Mouse (Mus musculus): Measurements from ENCODE around the gene Gm10643. TPM values are rescaled to one million over a fixed set of nuclear protein-coding genes. Genes with fewer than 3 reads are reported as not detected.

Gm10643 gene
- polyA plus RNA-seq, 1 experiment: 2.2 TPM

DNA sequence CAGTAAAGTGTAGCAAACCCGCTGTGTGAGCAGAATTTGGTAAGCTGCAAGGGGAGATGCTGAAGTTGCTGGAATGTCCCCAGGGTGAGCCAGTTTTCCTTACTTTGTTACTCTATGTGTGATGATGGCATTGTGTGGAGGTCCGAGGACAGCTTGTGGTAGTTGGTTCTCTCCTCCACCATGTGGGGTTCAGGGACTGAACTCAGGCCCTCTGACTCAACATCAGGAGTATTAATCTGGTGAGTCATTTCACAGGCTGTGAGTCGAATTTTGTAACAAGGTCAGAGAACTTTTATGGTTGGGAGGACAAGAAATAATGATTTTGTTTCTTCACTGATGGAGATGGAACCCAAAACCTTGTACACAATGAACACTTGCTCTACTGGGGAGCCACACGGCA lies 32.2 kb downstream of the Gm10643 start:
- Histone ChIP-seq H3K4me1 (ENCODE audit: control insufficient read depth, insufficient read depth, insufficient read length, low read length) (no peaks in the 10 kb centered on the region), H3K4me3 (ENCODE audit: insufficient read depth, low read depth, low read length) (no peak overlapping the region), H3K27ac (replicated peaks; ENCODE audit: low read depth, low read length) (no peak overlapping the region)

DNA sequence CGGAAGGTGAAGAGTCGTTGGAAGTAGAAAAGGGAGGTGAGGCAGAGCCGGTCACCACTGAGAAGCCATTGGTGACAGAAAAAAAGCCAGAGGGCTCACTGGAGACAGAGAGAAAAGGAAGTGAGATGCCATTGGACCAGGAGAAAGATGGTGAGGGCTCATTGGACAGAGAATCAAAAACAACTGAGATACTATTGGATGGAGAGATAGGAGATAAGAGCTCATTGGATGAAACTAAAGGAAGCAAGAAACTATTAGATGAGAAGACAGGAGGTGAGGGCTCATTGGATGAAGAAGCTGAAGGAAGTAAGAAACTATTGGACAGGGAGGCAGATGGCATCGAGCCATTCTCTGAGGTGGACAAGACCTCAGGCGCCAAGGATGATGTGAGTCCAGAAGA lies 35.7 kb downstream of the Gm10643 start:
- Histone ChIP-seq H3K4me3 (ENCODE audit: insufficient read depth, low read depth, low read length) (no peak overlapping the region), H3K4me1 (ENCODE audit: control insufficient read depth, insufficient read depth, insufficient read length, low read length) (no peaks in the 10 kb centered on the region), H3K27ac (replicated peaks; ENCODE audit: low read depth, low read length) (no peak overlapping the region)

DNA sequence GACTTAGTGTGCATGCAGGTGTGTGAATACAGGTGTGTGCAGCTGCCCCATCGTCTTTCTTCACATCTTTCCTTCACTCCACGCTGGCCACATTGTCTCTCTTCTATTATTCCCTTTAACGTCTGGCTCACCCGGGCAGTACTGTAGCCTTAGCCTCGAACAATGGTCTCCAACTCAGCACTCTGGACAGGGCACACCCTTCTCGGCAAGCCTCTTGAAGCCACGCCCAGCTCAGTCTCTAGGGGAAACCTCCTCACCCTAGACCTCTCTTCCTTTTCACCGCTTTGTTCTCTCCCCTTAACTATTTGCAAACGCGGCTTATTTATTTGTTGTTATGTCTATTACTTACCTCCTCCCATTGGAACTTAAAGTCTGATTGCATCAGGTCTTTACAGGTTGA lies 37.5 kb downstream of the Gm10643 start:
- Histone ChIP-seq H3K4me1 (ENCODE audit: control insufficient read depth, insufficient read depth, insufficient read length, low read length) (peaks cover 4% of the 10 kb centered on the region; the same call in 1 of the 2 replicates), H3K27ac (replicated peaks; ENCODE audit: low read depth, low read length) (no peak overlapping the region)

DNA sequence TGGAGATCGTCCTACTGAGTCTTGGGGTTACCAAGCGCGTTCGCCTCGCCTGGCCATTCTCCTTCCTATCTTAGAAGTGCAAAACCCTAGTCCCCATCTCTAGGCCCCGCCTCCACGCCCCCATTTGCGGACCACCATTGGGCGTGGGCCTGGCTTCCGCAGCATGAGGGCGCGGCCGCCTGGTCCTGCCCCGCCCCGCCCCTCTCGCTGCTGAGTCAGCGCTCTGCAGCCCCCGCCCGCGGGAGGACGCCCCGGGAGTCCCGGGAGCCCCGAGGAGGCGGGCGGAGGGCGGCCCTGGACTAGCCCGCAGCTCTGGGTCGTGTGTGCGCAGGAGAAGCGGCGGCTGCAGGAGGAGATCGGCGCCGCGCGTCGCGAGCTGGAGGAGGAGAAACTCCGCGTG lies 39.1 kb downstream of the Gm10643 start:
- Histone ChIP-seq H3K4me1 (ENCODE audit: control insufficient read depth, insufficient read depth, insufficient read length, low read length) (peaks cover 4% of the 10 kb centered on the region; the same call in 1 of the 2 replicates), H3K27ac (replicated peaks; ENCODE audit: low read depth, low read length) (no peak overlapping the region), H3K4me3 (ENCODE audit: insufficient read depth, low read depth, low read length) (no peak overlapping the region)

More for the DNA sequence above, 37.5 kb downstream of the Gm10643 start:
- no peak overlapping the region for H3K4me3 ChIP-seq (ENCODE audit: insufficient read depth, low read depth, low read length)

DNA sequence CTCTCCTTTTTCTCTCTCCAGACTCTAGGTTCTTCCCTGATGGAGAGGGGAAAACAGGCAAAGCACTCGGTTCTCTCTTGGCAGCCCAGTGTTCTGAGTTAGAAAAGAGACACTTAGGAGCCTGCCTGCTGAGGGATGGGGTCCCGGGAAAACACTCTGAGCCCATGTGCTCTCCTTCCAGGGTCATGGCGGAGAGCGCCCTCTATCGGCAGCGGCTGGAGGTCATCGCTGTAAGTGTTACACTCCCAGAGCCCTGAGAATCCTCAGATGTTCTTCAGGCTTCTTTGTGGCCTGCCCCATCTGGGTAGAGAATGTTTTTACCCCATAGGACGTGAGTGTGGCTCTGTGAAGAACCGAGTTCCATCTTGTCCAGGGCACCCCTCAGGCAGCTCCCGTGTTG lies 40.8 kb downstream of the Gm10643 start:
- no peak overlapping the region for H3K4me3 ChIP-seq (ENCODE audit: insufficient read depth, low read depth, low read length)
- peaks cover 4% of the 10 kb centered on the region; the same call in 1 of the 2 replicates for H3K4me1 ChIP-seq (ENCODE audit: control insufficient read depth, insufficient read depth, insufficient read length, low read length)
- no peak overlapping the region for H3K27ac ChIP-seq (replicated peaks; ENCODE audit: low read depth, low read length)

DNA sequence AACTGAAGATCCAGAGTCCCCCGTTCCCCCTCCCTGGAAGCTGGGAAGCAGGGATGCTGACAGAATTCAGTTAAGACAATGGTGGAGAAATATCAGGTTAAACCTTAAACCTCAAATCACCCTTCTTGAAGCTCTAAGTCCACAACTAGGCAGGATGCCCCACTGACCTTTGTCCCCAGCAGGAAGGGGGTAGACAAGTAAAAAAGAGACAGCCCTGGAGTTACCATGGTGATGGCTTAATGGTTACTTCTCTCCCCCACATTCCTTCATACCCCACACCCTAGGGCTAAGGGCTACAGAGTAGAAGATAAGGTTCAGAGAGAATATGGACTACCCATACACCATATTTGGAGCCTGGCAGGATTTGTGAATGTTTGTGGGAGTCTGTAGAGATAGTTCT lies 41.3 kb downstream of the Gm10643 start:
- no peak overlapping the region for H3K27ac ChIP-seq (replicated peaks; ENCODE audit: low read depth, low read length)
- H3K4me3 ChIP-seq (ENCODE audit: insufficient read depth, low read depth, low read length): no peak overlapping the region
- H3K4me1 ChIP-seq (ENCODE audit: control insufficient read depth, insufficient read depth, insufficient read length, low read length): peaks cover 4% of the 10 kb centered on the region; the same call in 1 of the 2 replicates

DNA sequence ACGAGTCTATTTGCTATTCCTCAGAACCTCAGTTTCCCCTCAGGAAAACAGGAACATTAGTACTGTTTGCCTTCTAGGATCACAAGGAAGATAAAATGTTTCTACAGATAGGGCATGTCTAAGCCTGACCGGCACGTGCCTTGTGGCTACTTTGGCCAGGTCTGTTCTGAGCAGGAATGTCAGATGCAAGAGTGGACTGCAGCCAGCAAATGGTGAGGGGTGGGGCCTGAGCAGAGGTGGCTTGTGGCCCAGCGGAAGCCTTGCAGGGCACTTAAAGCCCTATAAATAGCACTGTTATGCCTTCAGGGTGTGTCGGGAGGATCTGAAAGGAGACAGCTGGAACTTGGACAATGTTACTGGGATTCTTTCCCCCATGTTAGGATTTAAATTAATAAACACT lies 41.9 kb downstream of the Gm10643 start:
- H3K4me1 ChIP-seq (ENCODE audit: control insufficient read depth, insufficient read depth, insufficient read length, low read length): peaks cover 4% of the 10 kb centered on the region; the same call in 1 of the 2 replicates
- no peak overlapping the region for H3K4me3 ChIP-seq (ENCODE audit: insufficient read depth, low read depth, low read length)
- H3K27ac ChIP-seq (replicated peaks; ENCODE audit: low read depth, low read length): no peak overlapping the region

DNA sequence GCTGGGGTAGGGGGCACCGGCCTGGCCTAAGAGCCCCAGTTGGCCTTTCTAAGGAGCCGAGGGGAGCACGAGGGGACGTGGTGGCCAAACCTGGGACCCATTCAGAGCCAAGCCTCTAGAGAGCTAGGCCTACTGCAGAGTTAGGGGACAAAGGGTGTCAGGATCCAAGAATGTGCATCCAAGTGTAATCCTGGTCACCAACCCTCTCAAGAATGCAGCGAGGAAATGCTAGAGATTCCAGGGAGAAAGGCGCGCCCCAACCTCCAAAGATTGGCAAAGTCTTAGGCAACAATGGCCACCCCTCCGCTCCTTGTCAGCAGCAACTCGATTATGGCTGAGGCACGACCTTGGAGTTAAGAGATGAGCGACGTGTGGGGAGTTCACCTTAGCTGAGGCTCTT lies 43.4 kb downstream of the Gm10643 start:
- Histone ChIP-seq H3K4me1 (ENCODE audit: control insufficient read depth, insufficient read depth, insufficient read length, low read length) (peaks cover 4% of the 10 kb centered on the region; the same call in 1 of the 2 replicates), H3K27ac (replicated peaks; ENCODE audit: low read depth, low read length) (no peak overlapping the region), H3K4me3 (ENCODE audit: insufficient read depth, low read depth, low read length) (no peak overlapping the region)

DNA sequence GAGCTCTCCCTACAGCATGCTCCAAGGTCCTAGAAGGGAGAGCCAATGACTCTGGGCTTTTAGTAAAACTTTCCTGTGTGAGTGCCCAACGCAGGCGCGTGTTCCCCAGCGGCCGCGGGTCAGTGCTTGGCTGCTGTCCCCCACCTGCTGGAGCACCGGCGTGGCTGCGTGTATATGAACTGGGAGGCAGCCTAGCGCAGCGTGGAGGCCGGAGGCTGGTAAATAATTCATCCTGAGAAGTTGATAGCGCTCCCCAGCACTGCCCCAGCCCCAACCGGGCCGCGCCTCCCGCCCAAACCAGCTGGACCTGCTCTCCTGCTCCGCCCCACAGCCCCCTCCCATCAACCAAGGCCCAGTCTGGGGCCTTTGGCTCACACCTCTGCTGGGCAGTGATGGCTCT lies 43.8 kb downstream of the Gm10643 start, which contains the start of gene Palm3:
Palm3 (plus strand) TSS at position 376 of the 400 bp plus-strand sequence.
- no peak within 1 kb of the TSS for H3K27ac ChIP-seq (replicated peaks; ENCODE audit: low read depth, low read length)
- H3K4me3 ChIP-seq (ENCODE audit: insufficient read depth, low read depth, low read length): no peak within 1 kb of the TSS
- H3K4me1 ChIP-seq (ENCODE audit: control insufficient read depth, insufficient read depth, insufficient read length, low read length): peaks cover 4% of the 10 kb centered on the region; the same call in 1 of the 2 replicates

DNA sequence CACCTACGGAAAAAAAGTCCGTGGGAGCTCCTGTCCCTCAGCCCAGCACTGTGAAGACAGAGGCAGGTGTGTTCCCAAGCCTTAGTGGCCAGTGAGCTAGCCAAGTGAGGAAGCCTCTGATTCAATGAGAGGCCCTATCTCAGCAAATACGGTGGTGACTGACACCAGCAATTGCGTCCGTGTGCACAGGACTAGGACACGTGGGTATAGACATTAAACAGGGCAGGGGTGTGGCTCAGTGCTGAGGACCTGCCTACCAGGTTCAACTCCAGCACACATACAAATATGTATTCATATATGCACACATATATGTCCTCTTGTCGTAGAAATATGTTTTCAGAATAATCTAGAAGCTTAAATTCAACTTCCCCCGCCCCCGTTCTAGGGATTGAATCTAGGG lies 45.2 kb downstream of the Gm10643 start:
- Histone ChIP-seq H3K4me3 (ENCODE audit: insufficient read depth, low read depth, low read length) (no peak overlapping the region), H3K4me1 (ENCODE audit: control insufficient read depth, insufficient read depth, insufficient read length, low read length) (peaks cover 4% of the 10 kb centered on the region; the same call in 1 of the 2 replicates), H3K27ac (replicated peaks; ENCODE audit: low read depth, low read length) (no peak overlapping the region)

DNA sequence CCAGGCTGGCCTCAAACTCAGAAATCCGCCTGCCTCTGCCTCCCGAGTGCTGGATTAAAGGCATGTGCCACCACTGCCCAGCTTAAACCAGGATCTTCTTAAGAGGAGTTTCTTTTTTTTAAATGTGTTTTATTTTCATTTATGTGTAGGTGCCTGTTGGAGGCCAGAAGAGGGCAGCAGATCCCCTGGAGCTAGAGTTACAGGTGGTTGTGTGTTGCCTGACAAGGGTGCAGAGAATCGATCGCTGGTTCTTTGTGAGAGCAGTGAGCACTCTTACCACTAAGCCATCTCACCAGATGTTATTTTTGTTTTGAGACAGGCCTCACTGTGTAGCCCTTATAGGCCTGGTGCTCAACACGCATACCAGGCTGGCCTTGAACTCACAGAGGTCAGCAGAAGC lies 49.1 kb downstream of the Gm10643 start:
- Histone ChIP-seq H3K4me1 (ENCODE audit: control insufficient read depth, insufficient read depth, insufficient read length, low read length) (peaks cover 7% of the 10 kb centered on the region; the same call in 1 of the 2 replicates), H3K4me3 (ENCODE audit: insufficient read depth, low read depth, low read length) (no peak overlapping the region), H3K27ac (replicated peaks; ENCODE audit: low read depth, low read length) (no peak overlapping the region)

Other genes with a start within 250 kb of the Gm10643 start
- 1.5 and 1.6 TPM in 2 replicates for gene Adgrl1, start 165.0 kb downstream of the Gm10643 start, polyA plus RNA-seq (2012; ENCODE audit: insufficient read depth, insufficient read length, missing spikeins)
- gene Gm10644, start 109.9 kb downstream of the Gm10643 start, polyA plus RNA-seq (2012; ENCODE audit: insufficient read depth, insufficient read length, missing spikeins): 0.79 and 0.99 TPM in 2 replicates
- 3.3 and 3.8 TPM in 2 replicates for gene Asf1b, start 109.6 kb downstream of the Gm10643 start, polyA plus RNA-seq (2012; ENCODE audit: insufficient read depth, insufficient read length, missing spikeins)
- gene Prkaca, start 92.1 kb downstream of the Gm10643 start, polyA plus RNA-seq (2012; ENCODE audit: insufficient read depth, insufficient read length, missing spikeins): 270 and 332 TPM in 2 replicates
- 12.0 and 12.4 TPM in 2 replicates for gene Samd1, start 67.5 kb downstream of the Gm10643 start, polyA plus RNA-seq (2012; ENCODE audit: insufficient read depth, insufficient read length, missing spikeins)
- gene 1700067K01Rik, start 63.6 kb downstream of the Gm10643 start, polyA plus RNA-seq (2012; ENCODE audit: insufficient read depth, insufficient read length, missing spikeins): not detected in 2 replicates
- not detected in 2 replicates for gene 2210011C24Rik, start 53.0 kb downstream of the Gm10643 start, polyA plus RNA-seq (2012; ENCODE audit: insufficient read depth, insufficient read length, missing spikeins)
- gene Palm3, start 43.7 kb downstream of the Gm10643 start, polyA plus RNA-seq (2012; ENCODE audit: insufficient read depth, insufficient read length, missing spikeins): not detected in 2 replicates
- not detected in 2 replicates for gene Il27ra, start 22.5 kb downstream of the Gm10643 start, polyA plus RNA-seq (2012; ENCODE audit: insufficient read depth, insufficient read length, missing spikeins)
- not detected in 2 replicates for gene Rln3, start 20.1 kb downstream of the Gm10643 start, polyA plus RNA-seq (2012; ENCODE audit: insufficient read depth, insufficient read length, missing spikeins)
- 2.7 and 3.1 TPM in 2 replicates for gene Rfx1, start 1.7 kb upstream of the Gm10643 start, polyA plus RNA-seq (2012; ENCODE audit: insufficient read depth, insufficient read length, missing spikeins)
- gene Dcaf15, start 39.6 kb upstream of the Gm10643 start, polyA plus RNA-seq (2012; ENCODE audit: insufficient read depth, insufficient read length, missing spikeins): 3.9 TPM in 2 replicates
- not detected in 2 replicates for gene Podnl1, start 60.9 kb upstream of the Gm10643 start, polyA plus RNA-seq (2012; ENCODE audit: insufficient read depth, insufficient read length, missing spikeins)
- 6.8 and 7.1 TPM in 2 replicates for gene Cc2d1a, start 82.8 kb upstream of the Gm10643 start, polyA plus RNA-seq (2012; ENCODE audit: insufficient read depth, insufficient read length, missing spikeins)
- 0.79 TPM in 1 of 2 replicates, not detected in the other for gene 4930432K21Rik, start 82.9 kb upstream of the Gm10643 start, polyA plus RNA-seq (2012; ENCODE audit: insufficient read depth, insufficient read length, missing spikeins)
- gene Nanos3, start 120.1 kb upstream of the Gm10643 start, polyA plus RNA-seq (2012; ENCODE audit: insufficient read depth, insufficient read length, missing spikeins): not detected in 2 replicates
- gene Zswim4, start 171.9 kb upstream of the Gm10643 start, polyA plus RNA-seq (2012; ENCODE audit: insufficient read depth, insufficient read length, missing spikeins): 2.7 and 2.8 TPM in 2 replicates
- gene D8Ertd738e, start 184.6 kb upstream of the Gm10643 start, polyA plus RNA-seq (2012; ENCODE audit: insufficient read depth, insufficient read length, missing spikeins): 245 and 259 TPM in 2 replicates
- 12.9 and 13.0 TPM in 2 replicates for gene Mri1, start 192.2 kb upstream of the Gm10643 start, polyA plus RNA-seq (2012; ENCODE audit: insufficient read depth, insufficient read length, missing spikeins)
- 6.9 and 8.5 TPM in 2 replicates for gene Ccdc130, start 205.2 kb upstream of the Gm10643 start, polyA plus RNA-seq (2012; ENCODE audit: insufficient read depth, insufficient read length, missing spikeins)